Mouse (Mus musculus): Measurements from ENCODE around the gene H2-DMb2. TPM values are rescaled to one million over a fixed set of nuclear protein-coding genes. Genes with fewer than 3 reads are reported as not detected.

Gene H2-DMb2
- polyA plus RNA-seq, 1 experiment from 2014 or later: 0.30 TPM

GRCm38 (mm10) chr17:34169279-34169678 lies 26.2 kb downstream of the H2-DMb2 start:
- Histone ChIP-seq H3K27me3 (peaks cover 12% of the 10 kb centered on the region), H3K4me1 (replicated peaks) (no peaks in the 10 kb centered on the region), H3K27ac (no peak overlapping the region), H3K9ac (replicated peaks) (no peak overlapping the region), H3K4me2 (no peak overlapping the region), H3K9me3 (peaks cover 11% of the 10 kb centered on the region; the same call in 1 of the 2 replicates), H3K4me3 (replicated peaks) (no peak overlapping the region), H3K36me3 (no peaks in the 10 kb centered on the region)
- 8% methylated on average over 2 of the region's 2 CpGs for WGBS
- ATAC-seq (ENCODE audit: insufficient number of reproducible peaks, insufficient read depth, low FRiP score, low TSS enrichment, low read depth): no peak

- H3K27me3 ChIP-seq: peaks cover 10% of the 10 kb centered on the region
- H3K9me3 ChIP-seq: peaks cover 9% of the 10 kb centered on the region; the same call in 1 of the 2 replicates
- H3K4me3 ChIP-seq (replicated peaks): no peak overlapping the region
- no peak overlapping the region for H3K27ac ChIP-seq
- no peak for ATAC-seq (ENCODE audit: insufficient number of reproducible peaks, insufficient read depth, low FRiP score, low TSS enrichment, low read depth)
- H3K9ac ChIP-seq (replicated peaks): no peak overlapping the region
- no peak overlapping the region for H3K4me2 ChIP-seq
- no peaks in the 10 kb centered on the region for H3K36me3 ChIP-seq
- no peaks in the 10 kb centered on the region for H3K4me1 ChIP-seq (replicated peaks)
- 34% methylated on average over 4 of the region's 4 CpGs for WGBS
These were observed 27.4 kb downstream of the H2-DMb2 start for GRCm38 (mm10) chr17:34170487-34170876.

- 41% methylated on average over 13 of the region's 13 CpGs for WGBS
- no peak for ATAC-seq (ENCODE audit: insufficient number of reproducible peaks, insufficient read depth, low FRiP score, low TSS enrichment, low read depth)
- no peaks in the 10 kb centered on the region for H3K36me3 ChIP-seq
- H3K4me1 ChIP-seq (replicated peaks): no peaks in the 10 kb centered on the region
- no peak overlapping the region for H3K9ac ChIP-seq (replicated peaks)
- H3K9me3 ChIP-seq: peaks cover 7% of the 10 kb centered on the region; the same call in 1 of the 2 replicates
- peaks cover 10% of the 10 kb centered on the region for H3K27me3 ChIP-seq
- no peak overlapping the region for H3K4me2 ChIP-seq
- H3K27ac ChIP-seq: no peak overlapping the region
- no peak overlapping the region for H3K4me3 ChIP-seq (replicated peaks)
These were observed 27.9 kb downstream of the H2-DMb2 start for GRCm38 (mm10) chr17:34170877-34171498.

- Histone ChIP-seq H3K9me3 (peaks cover 18% of the 10 kb centered on the region; the same call in 1 of the 2 replicates), H3K36me3 (no peaks in the 10 kb centered on the region), H3K27me3 (peaks cover 10% of the 10 kb centered on the region), H3K27ac (no peak overlapping the region), H3K4me1 (replicated peaks) (no peaks in the 10 kb centered on the region), H3K4me2 (no peak overlapping the region), H3K4me3 (replicated peaks) (no peak overlapping the region), H3K9ac (replicated peaks) (no peak overlapping the region)
- no peak for ATAC-seq (ENCODE audit: insufficient number of reproducible peaks, insufficient read depth, low FRiP score, low TSS enrichment, low read depth)
- 96% methylated on average over 5 of the region's 5 CpGs for WGBS
These were observed 29.4 kb downstream of the H2-DMb2 start for GRCm38 (mm10) chr17:34172528-34172927.

- Histone ChIP-seq H3K27ac (no peak overlapping the region), H3K36me3 (no peaks in the 10 kb centered on the region), H3K9ac (replicated peaks) (no peak overlapping the region), H3K9me3 (peaks cover 18% of the 10 kb centered on the region; the same call in 1 of the 2 replicates), H3K4me2 (no peak overlapping the region), H3K4me1 (replicated peaks) (no peaks in the 10 kb centered on the region), H3K27me3 (peaks cover 4% of the 10 kb centered on the region; the same call in 1 of the 2 replicates), H3K4me3 (replicated peaks) (no peak overlapping the region)
- no peak for ATAC-seq (ENCODE audit: insufficient number of reproducible peaks, insufficient read depth, low FRiP score, low TSS enrichment, low read depth)
- WGBS: 42% methylated on average over 1 of the region's 1 CpGs
These were observed 31.0 kb downstream of the H2-DMb2 start for GRCm38 (mm10) chr17:34174075-34174474.

GRCm38 (mm10) chr17:34177179-34177578 lies 34.1 kb downstream of the H2-DMb2 start:
- 78% methylated on average over 4 of the region's 4 CpGs for WGBS
- Histone ChIP-seq H3K4me1 (replicated peaks) (no peaks in the 10 kb centered on the region), H3K27me3 (peaks cover 11% of the 10 kb centered on the region; the same call in 1 of the 2 replicates), H3K4me2 (no peak overlapping the region), H3K27ac (no peak overlapping the region), H3K36me3 (no peaks in the 10 kb centered on the region), H3K9ac (replicated peaks) (no peak overlapping the region), H3K9me3 (peaks cover 18% of the 10 kb centered on the region; the same call in 1 of the 2 replicates), H3K4me3 (replicated peaks) (no peak overlapping the region)
- ATAC-seq (ENCODE audit: insufficient number of reproducible peaks, insufficient read depth, low FRiP score, low TSS enrichment, low read depth): no peak

GRCm38 (mm10) chr17:34179019-34179418 lies 35.9 kb downstream of the H2-DMb2 start:
- Histone ChIP-seq H3K4me2 (no peak overlapping the region), H3K9ac (replicated peaks) (no peak overlapping the region), H3K4me3 (replicated peaks) (no peak overlapping the region), H3K4me1 (replicated peaks) (no peaks in the 10 kb centered on the region), H3K27ac (no peak overlapping the region), H3K36me3 (no peaks in the 10 kb centered on the region), H3K27me3 (peaks cover 29% of the 10 kb centered on the region), H3K9me3 (peaks cover 11% of the 10 kb centered on the region; the same call in 1 of the 2 replicates)
- 65% methylated on average over 6 of the region's 6 CpGs for WGBS
- no peak for ATAC-seq (ENCODE audit: insufficient number of reproducible peaks, insufficient read depth, low FRiP score, low TSS enrichment, low read depth)

GRCm38 (mm10) chr17:34179913-34180859 lies 37.1 kb downstream of the H2-DMb2 start:
- Histone ChIP-seq H3K27me3 (peaks cover 38% of the 10 kb centered on the region), H3K27ac (no peak overlapping the region), H3K4me2 (no peak overlapping the region), H3K4me1 (replicated peaks) (no peaks in the 10 kb centered on the region), H3K36me3 (no peaks in the 10 kb centered on the region), H3K9ac (replicated peaks) (no peak overlapping the region), H3K9me3 (peaks cover 11% of the 10 kb centered on the region; the same call in 1 of the 2 replicates), H3K4me3 (replicated peaks) (no peak overlapping the region)
- 73% methylated on average over 13 of the region's 13 CpGs for WGBS
- ATAC-seq (ENCODE audit: insufficient number of reproducible peaks, insufficient read depth, low FRiP score, low TSS enrichment, low read depth): no peak

GRCm38 (mm10) chr17:34183564-34184219 lies 40.6 kb downstream of the H2-DMb2 start:
- no peak overlapping the region for H3K9ac ChIP-seq (replicated peaks)
- no peak for ATAC-seq (ENCODE audit: insufficient number of reproducible peaks, insufficient read depth, low FRiP score, low TSS enrichment, low read depth)
- peaks cover 11% of the 10 kb centered on the region for H3K4me1 ChIP-seq (replicated peaks)
- peaks cover 66% of the 10 kb centered on the region for H3K27me3 ChIP-seq
- H3K4me3 ChIP-seq (replicated peaks): no peak overlapping the region
- no peak overlapping the region for H3K27ac ChIP-seq
- no peak overlapping the region for H3K4me2 ChIP-seq
- H3K36me3 ChIP-seq: no peaks in the 10 kb centered on the region
- WGBS: 76% methylated on average over 15 of the region's 15 CpGs
- no peaks in the 10 kb centered on the region for H3K9me3 ChIP-seq

- no peak overlapping the region for H3K4me3 ChIP-seq (replicated peaks)
- no peak overlapping the region for H3K4me2 ChIP-seq
- no peaks in the 10 kb centered on the region for H3K9me3 ChIP-seq
- H3K36me3 ChIP-seq: no peaks in the 10 kb centered on the region
- ATAC-seq (ENCODE audit: insufficient number of reproducible peaks, insufficient read depth, low FRiP score, low TSS enrichment, low read depth): no peak
- WGBS: 86% methylated on average over 9 of the region's 9 CpGs
- H3K4me1 ChIP-seq (replicated peaks): peaks cover 11% of the 10 kb centered on the region
- no peak overlapping the region for H3K27ac ChIP-seq
- peaks cover 84% of the 10 kb centered on the region for H3K27me3 ChIP-seq
- no peak overlapping the region for H3K9ac ChIP-seq (replicated peaks)
These were observed 42.4 kb downstream of the H2-DMb2 start for GRCm38 (mm10) chr17:34185526-34185925.

GRCm38 (mm10) chr17:34186885-34187260 lies 43.8 kb downstream of the H2-DMb2 start:
- WGBS: 2% methylated on average over 14 of the region's 14 CpGs
- H3K9ac ChIP-seq (replicated peaks): peak overlapping the region; percentile 57
- no peak overlapping the region for H3K27ac ChIP-seq
- no peaks in the 10 kb centered on the region for H3K36me3 ChIP-seq
- peaks cover 92% of the 10 kb centered on the region for H3K27me3 ChIP-seq
- peaks cover 11% of the 10 kb centered on the region for H3K4me1 ChIP-seq (replicated peaks)
- no peaks in the 10 kb centered on the region for H3K9me3 ChIP-seq
- H3K4me2 ChIP-seq: peak overlapping the region; percentile 85
- peak overlapping the region; percentile 52 for H3K4me3 ChIP-seq (replicated peaks)
- peak; percentile 67 for ATAC-seq (ENCODE audit: insufficient number of reproducible peaks, insufficient read depth, low FRiP score, low TSS enrichment, low read depth)
